Mouse (Mus musculus): ENCODE measurements at regions not wholly inside any gene's neighbourhood (a gene's known extent, or its start where the extent isn't known, plus 50 kb on each side); places are given as distances from the start of the nearest gene placed in this dataset.
A peak's percentile ranks its signal among the peaks of the same experiment; 100 is the strongest.

DNA sequence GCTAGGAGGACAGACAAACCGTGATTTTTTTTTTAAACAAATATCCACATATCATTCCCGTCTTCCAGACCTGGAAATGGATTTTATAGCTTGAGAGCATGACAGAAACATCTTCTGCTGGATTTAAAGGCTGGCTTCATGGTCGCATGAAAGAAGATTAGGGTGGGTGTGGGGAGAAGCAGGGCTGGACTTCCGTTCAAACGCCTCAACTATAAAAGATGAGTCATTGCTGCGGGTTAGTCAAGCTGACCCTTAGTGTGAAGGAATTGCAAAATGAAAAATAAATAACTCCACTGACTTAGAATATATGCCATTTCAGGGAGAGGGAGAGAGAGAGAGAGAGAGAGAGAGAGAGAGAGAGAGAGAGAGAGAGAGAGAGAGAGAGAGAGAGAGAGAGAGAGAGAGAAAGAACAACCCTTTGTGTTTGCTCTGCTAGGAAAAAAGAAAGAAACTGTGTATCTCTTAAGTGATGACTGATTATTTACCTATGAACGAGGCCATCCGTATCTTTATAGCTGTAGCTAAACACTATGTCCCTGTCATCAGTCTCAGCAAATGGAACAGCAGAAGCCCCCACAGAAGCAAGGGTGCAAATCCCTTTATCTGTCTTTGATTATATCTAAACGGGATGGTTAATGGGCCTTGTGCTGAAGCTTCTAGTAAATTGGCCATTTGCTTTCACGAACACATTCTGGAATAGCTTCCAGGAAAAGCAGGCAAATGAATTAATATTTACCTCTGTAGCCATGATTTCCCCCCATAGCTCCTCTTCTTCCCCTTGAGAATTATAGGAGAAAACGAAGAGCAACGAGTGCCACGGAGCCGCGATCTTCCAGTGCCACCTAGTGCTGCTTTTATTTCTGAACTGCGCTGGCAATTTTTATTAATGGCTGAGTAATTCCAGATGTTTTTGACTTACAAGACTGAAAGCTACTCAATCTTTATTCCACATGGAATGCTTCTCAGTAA, 199.4 kb upstream of the Tacr3 start:
- DNase-seq (ENCODE audit: low spot score) (peak; percentile 87), ATAC-seq (replicated peaks; ENCODE audit: low FRiP score, low read depth) (no peak)
- H3K4me2 ChIP-seq (ENCODE audit: low read length) = peak overlapping the region; percentile 46
- H3K36me3 ChIP-seq (ENCODE audit: insufficient read depth, low read length) = no peaks in the 10 kb centered on the region
- no peaks in the 10 kb centered on the region for H3K27me3 ChIP-seq (ENCODE audit: insufficient read depth, low read length)
- no peaks in the 10 kb centered on the region for H3K9me3 ChIP-seq (replicated peaks; ENCODE audit: low read length)
- H3K27ac ChIP-seq = no peak overlapping the region
- WGBS = 15% methylated on average over 16 of the region's 16 CpGs
- no peak overlapping the region for H3K9ac ChIP-seq (ENCODE audit: low read depth, low read length)
- no peaks in the 10 kb centered on the region for H3K4me1 ChIP-seq (replicated peaks; ENCODE audit: insufficient read depth, low read length)
- TF ChIP-seq CTCF (IDR thresholded peaks at IDR 0.05; ENCODE audit: low read depth) = peak; percentile 82
- H3K4me3 ChIP-seq (replicated peaks; ENCODE audit: low read depth, low read length) = no peak overlapping the region; the same call in 1 of the 2 replicates

DNA sequence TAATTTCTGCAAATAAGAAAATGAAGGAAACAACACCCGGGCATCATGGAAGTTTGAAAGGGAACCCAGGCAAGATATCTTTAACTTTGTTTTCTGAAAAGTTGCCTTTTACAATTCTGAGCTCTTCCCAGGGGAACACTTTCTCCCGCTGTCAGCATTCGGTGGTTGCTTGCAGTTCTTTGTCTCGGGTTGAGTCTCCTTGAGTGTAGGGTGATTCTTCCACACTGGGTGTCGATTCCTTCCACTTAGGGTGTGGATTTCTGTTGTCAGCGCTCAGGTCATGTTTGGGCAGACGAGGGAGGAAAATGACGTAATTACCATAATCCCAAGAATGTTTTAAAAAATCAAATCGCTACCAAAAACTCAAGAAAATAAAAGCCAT, 198.7 kb upstream of the Tacr3 start:
- Histone ChIP-seq H3K27me3 (ENCODE audit: insufficient read depth, low read length) (no peaks in the 10 kb centered on the region), H3K9me3 (replicated peaks; ENCODE audit: low read length) (no peaks in the 10 kb centered on the region), H3K9ac (ENCODE audit: low read depth, low read length) (no peak overlapping the region), H3K4me3 (replicated peaks; ENCODE audit: low read depth, low read length) (no peak overlapping the region; the same call in 1 of the 2 replicates), H3K36me3 (ENCODE audit: insufficient read depth, low read length) (no peaks in the 10 kb centered on the region), H3K4me2 (ENCODE audit: low read length) (peak overlapping the region; percentile 46), H3K4me1 (replicated peaks; ENCODE audit: insufficient read depth, low read length) (no peaks in the 10 kb centered on the region), H3K27ac (no peak overlapping the region)
- ATAC-seq (replicated peaks; ENCODE audit: low FRiP score, low read depth) (no peak), DNase-seq (ENCODE audit: low spot score) (no peak)
- 27% methylated on average over 9 of the region's 9 CpGs for WGBS
- no peak for TF ChIP-seq CTCF (IDR thresholded peaks at IDR 0.05; ENCODE audit: low read depth)

DNA sequence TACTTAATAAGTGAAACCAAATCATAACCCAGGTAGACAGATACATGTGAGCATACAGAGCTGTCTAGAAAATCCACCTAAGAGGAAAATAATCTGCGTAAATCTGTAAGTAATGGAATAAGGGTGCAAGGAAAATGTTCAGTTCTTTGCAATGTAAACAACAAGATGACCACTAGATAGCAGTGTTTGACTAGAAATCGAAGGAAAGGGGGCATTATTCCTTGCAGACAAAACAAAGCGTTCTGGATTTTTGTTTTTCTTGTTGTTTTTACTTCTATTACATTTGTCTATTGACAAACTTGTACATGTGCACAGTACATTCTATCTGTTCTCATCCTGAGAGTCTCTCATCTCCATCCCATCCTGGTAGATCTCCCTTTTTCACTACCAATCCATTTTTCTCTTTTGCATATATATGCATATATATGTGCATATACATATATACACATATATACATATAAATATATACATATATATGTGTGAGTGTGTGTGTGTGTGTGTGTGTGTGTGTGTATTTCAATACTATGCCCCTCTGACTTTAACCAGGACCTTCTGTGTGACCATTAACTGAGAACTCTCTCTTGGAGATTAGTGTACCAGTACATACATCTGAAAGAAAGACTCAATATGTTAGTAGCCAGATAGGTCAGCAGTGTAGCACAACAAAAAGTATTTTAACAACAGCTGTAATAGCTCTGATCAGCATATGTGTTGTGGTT, 179.9 kb upstream of the Tacr3 start:
- H3K27me3 ChIP-seq (ENCODE audit: insufficient read depth, low read length) = no peaks in the 10 kb centered on the region
- H3K4me1 ChIP-seq (replicated peaks; ENCODE audit: insufficient read depth, low read length) = no peaks in the 10 kb centered on the region
- H3K9ac ChIP-seq (ENCODE audit: low read depth, low read length) = no peak overlapping the region
- H3K4me3 ChIP-seq (replicated peaks; ENCODE audit: low read depth, low read length) = no peak overlapping the region
- 32% methylated on average over 3 of the region's 3 CpGs for WGBS
- peak; percentile 76 for DNase-seq (ENCODE audit: low spot score)
- H3K4me2 ChIP-seq (ENCODE audit: low read length) = no peak overlapping the region
- H3K36me3 ChIP-seq (ENCODE audit: insufficient read depth, low read length) = no peaks in the 10 kb centered on the region
- H3K9me3 ChIP-seq (replicated peaks; ENCODE audit: low read length) = no peaks in the 10 kb centered on the region
- no peak overlapping the region for H3K27ac ChIP-seq
- no peak for ATAC-seq (replicated peaks; ENCODE audit: low FRiP score, low read depth)
- TF ChIP-seq CTCF (IDR thresholded peaks at IDR 0.05; ENCODE audit: low read depth) = peak; percentile 81

DNA sequence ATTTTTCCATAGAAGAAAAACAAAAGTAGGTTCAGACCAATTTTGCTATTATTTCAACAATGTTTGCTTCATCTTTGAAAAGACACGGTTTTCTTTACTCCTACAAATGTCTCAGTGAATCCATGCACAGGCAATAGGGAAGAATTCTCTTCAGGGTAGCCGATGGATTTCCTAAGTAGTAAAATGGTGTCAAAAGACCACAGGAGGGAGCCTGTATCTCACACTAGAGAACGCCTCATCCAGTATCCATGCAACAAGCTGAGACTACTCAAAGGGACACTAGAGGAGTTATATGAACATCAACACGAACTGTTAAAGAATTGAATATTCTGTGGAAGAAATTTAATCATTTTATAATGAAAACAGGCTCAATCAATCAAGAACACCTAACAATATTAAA, 174.8 kb upstream of the Tacr3 start:
- Histone ChIP-seq H3K4me1 (replicated peaks; ENCODE audit: insufficient read depth, low read length) (no peaks in the 10 kb centered on the region), H3K36me3 (ENCODE audit: insufficient read depth, low read length) (no peaks in the 10 kb centered on the region), H3K27me3 (ENCODE audit: insufficient read depth, low read length) (no peaks in the 10 kb centered on the region), H3K27ac (no peak overlapping the region), H3K4me2 (ENCODE audit: low read length) (no peak overlapping the region), H3K9me3 (replicated peaks; ENCODE audit: low read length) (no peaks in the 10 kb centered on the region), H3K4me3 (replicated peaks; ENCODE audit: low read depth, low read length) (no peak overlapping the region), H3K9ac (ENCODE audit: low read depth, low read length) (no peak overlapping the region)
- ATAC-seq (replicated peaks; ENCODE audit: low FRiP score, low read depth) = no peak
- peak; percentile 90 for DNase-seq (ENCODE audit: low spot score)
- peak; percentile 75 for TF ChIP-seq CTCF (IDR thresholded peaks at IDR 0.05; ENCODE audit: low read depth)
- WGBS = 20% methylated on average over 4 of the region's 4 CpGs

DNA sequence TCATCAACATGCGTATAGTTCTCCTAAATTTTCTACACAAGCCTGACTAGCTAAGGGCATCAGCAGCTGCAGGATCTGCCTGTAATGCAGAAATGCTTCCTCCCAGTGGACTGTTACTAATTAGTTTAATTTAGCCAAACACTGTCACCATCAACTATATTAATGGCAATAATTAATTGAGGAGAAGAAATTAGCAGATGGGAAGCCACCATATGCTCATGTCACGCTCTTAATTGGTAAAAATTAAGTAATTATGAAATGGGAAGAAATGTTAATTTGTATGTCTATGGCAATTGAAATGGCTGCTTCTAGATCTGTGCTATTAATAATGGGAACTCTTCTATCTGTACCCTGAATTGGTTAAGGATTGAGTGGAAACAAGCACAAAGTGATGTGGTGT, 133.9 kb upstream of the Tacr3 start:
- Histone ChIP-seq H3K4me1 (replicated peaks; ENCODE audit: insufficient read depth, low read length) (no peaks in the 10 kb centered on the region), H3K9ac (ENCODE audit: low read depth, low read length) (no peak overlapping the region), H3K4me2 (ENCODE audit: low read length) (no peak overlapping the region), H3K9me3 (replicated peaks; ENCODE audit: low read length) (no peaks in the 10 kb centered on the region), H3K4me3 (replicated peaks; ENCODE audit: low read depth, low read length) (no peak overlapping the region), H3K27me3 (ENCODE audit: insufficient read depth, low read length) (no peaks in the 10 kb centered on the region), H3K27ac (no peak overlapping the region), H3K36me3 (ENCODE audit: insufficient read depth, low read length) (no peaks in the 10 kb centered on the region)
- WGBS = 93% methylated on average over 2 of the region's 2 CpGs
- DNase-seq (ENCODE audit: low spot score) (no peak), ATAC-seq (replicated peaks; ENCODE audit: low FRiP score, low read depth) (no peak)
- no peak for TF ChIP-seq CTCF (IDR thresholded peaks at IDR 0.05; ENCODE audit: low read depth)

DNA sequence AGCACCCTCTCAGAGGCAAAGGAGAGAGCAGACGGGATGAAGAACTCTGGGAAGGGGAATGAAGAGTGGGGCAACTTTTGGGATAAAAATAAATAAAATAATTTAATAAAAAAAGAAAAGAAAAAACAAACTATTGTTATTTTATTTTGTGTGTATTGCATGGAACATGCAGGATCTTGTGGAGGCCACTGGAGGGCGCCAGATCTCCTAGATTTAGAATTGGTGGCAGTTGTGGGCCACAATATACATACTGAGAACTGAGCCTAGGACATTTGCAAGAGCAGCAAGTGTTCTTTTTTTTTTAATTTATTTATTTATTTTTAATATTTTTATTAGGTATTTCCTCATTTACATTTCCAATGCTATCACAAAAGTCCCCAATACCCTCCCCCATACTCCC, 110.2 kb upstream of the Tacr3 start:
- no peak overlapping the region for H3K4me2 ChIP-seq (ENCODE audit: low read length)
- no peaks in the 10 kb centered on the region for H3K36me3 ChIP-seq (ENCODE audit: insufficient read depth, low read length)
- no peaks in the 10 kb centered on the region for H3K27me3 ChIP-seq (ENCODE audit: insufficient read depth, low read length)
- no peak overlapping the region for H3K27ac ChIP-seq
- H3K9me3 ChIP-seq (replicated peaks; ENCODE audit: low read length) = no peaks in the 10 kb centered on the region
- DNase-seq (ENCODE audit: low spot score) = peak; percentile 8
- TF ChIP-seq CTCF (IDR thresholded peaks at IDR 0.05; ENCODE audit: low read depth) = peak; percentile 45
- 34% methylated on average over 2 of the region's 2 CpGs for WGBS
- no peak for ATAC-seq (replicated peaks; ENCODE audit: low FRiP score, low read depth)
- H3K4me1 ChIP-seq (replicated peaks; ENCODE audit: insufficient read depth, low read length) = no peaks in the 10 kb centered on the region
- H3K4me3 ChIP-seq (replicated peaks; ENCODE audit: low read depth, low read length) = no peak overlapping the region
- H3K9ac ChIP-seq (ENCODE audit: low read depth, low read length) = no peak overlapping the region
